Mouse (Mus musculus) cerebellum, postnatal 4 days (tissue): ENCODE results near the gene Tshz2.
A peak's percentile ranks its signal among the peaks of the same experiment; 100 is the strongest.

ENCODE experiments used
- DNase-seq, 2 experiments: peaks; one replicate each; pipeline ENCODE4 v3.0.0; 2022; ENCODE audit warnings: low spot score in 2 of 2, mixed read lengths in 1 of 2

Tshz2 gene

DNA sequence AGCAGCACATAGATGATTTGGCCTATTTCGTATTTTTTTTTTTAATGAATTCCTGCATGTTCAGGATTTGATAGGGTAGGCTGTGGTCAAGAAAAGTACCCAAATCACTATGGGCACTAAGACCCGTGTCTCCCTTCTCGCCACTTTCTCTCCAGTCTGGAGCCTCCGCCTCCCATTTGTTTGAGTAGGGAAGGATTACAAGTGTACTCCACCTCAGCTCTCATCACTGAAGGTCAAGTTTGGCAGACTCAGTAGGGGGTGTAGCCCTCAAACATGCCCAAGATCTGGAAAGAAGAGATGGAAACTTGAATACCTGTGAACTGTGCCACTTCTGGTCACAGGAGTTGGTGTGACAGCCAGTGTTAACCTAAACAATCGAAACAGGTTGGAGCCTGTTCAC is 66.3 kb downstream of the Tshz2 start:
- no peak for DNase-seq

DNA sequence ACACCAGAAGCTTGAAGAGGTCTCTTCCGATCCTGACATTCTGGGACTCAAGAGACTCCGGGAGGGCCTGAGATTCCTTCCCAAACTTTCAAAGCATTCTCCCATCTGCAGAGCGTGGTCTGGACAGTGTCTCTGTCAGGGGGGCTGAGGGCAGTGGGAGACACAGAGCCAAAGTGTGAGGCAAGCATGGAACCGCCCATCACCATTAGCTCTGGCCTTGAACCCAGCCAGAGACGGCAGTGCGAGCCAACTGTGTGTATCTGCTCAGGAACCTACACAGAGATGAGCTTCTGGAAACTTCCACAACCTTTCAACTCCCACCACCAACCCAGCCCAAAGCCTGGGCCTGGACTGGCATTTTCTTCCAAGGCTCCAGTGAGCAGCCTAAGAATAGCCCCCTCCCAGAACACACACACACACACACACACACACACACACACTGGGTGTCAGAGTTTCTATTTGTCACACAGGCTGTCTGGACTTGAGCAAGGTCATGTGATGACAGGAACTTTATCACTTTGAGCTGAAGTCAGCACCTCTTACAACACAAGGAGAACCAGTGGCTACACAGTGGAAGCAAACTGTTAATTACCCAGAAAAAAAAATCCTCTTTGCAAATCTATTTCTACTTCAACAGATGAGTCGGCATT is 67.2 kb downstream of the Tshz2 start:
- DNase-seq, result no peak

GRCm38 (mm10) chr2:169702725-169703486 is 70.1 kb downstream of the Tshz2 start:
- DNase-seq, result no peak

DNA sequence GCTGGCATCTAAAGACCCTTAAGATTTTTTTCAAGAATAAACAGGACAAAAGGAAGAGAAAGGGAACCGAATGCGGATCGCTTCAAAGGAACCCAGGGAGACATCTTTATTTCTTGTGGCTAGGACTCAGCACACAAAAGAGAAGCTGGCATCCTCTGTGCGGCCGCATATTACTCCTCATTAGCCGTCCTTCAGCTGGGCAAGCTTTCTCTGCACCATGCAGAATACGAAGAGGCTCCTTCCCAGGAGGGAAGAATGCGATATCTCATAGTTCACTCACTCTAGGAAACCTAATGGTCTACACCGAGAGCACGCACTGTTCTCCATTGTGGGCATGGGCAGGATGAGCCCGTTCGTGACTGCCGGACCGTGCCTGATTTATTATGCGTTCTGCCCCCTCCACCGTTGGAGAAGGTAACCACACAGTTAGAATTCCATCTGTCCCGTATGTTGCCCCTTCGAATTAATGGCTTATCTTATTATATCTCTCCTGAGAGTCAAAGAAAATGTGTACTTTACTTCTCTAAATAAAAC is 89.0 kb downstream of the Tshz2 start:
- no peak for DNase-seq

DNA sequence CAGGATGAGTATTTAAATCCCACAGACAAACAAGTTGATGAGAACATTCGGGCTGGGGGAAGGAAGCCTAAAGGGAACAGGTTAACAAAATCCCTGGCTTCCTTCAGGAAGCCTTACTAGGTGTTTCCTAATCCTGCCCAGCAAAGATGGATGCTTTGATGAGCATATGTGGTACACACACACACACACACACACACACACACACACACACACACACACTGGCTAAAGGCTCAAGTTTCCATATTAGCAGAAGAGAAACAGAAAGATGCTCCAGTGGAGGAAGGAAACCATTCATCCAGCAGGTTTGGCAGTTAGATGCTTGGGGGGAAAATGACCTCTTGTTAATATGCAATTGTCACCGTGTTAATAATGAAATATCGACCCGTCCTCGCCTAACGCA is 89.5 kb downstream of the Tshz2 start:
- no peak for DNase-seq

- no peak for DNase-seq
Observed at GRCm38 (mm10) chr2:169723645-169724462, 91.0 kb downstream of the Tshz2 start.

GRCm38 (mm10) chr2:169728651-169729280 is 96.0 kb downstream of the Tshz2 start:
- DNase-seq, result no peak

- no peak for DNase-seq
Observed at GRCm38 (mm10) chr2:169730551-169730996, 97.8 kb downstream of the Tshz2 start.

- no peak for DNase-seq
Observed at GRCm38 (mm10) chr2:169734053-169734452, 101.2 kb downstream of the Tshz2 start.

- DNase-seq, result no peak
Observed at GRCm38 (mm10) chr2:169735475-169736406, 102.9 kb downstream of the Tshz2 start.

DNA sequence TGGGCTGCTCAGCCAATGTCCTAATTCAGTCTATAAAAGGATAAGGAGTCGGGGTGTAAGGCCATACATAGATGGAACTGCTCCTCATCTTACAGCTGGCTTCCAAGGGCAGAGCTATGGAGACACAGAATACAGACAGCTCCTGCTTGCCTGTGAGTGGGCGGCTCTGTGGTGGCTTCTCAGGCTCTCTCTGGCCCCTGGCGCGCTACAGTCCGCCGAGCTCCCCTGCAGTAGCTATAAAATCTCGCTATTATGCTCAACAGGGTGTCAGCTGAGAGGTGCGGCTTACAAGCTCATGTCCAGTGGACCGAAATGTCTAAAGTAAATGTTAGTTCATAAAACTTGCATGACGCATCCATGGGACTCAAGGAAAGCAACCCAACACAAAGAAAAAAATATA is 108.2 kb downstream of the Tshz2 start:
- no peak for DNase-seq

GRCm38 (mm10) chr2:169742791-169743190 is 110.0 kb downstream of the Tshz2 start:
- DNase-seq, result no peak

- peak in 1 of 2 experiments; percentile 19 for DNase-seq
Observed at GRCm38 (mm10) chr2:169743294-169743693, 110.5 kb downstream of the Tshz2 start.

- no peak for DNase-seq
Observed at GRCm38 (mm10) chr2:169743910-169744309, 111.1 kb downstream of the Tshz2 start.

DNA sequence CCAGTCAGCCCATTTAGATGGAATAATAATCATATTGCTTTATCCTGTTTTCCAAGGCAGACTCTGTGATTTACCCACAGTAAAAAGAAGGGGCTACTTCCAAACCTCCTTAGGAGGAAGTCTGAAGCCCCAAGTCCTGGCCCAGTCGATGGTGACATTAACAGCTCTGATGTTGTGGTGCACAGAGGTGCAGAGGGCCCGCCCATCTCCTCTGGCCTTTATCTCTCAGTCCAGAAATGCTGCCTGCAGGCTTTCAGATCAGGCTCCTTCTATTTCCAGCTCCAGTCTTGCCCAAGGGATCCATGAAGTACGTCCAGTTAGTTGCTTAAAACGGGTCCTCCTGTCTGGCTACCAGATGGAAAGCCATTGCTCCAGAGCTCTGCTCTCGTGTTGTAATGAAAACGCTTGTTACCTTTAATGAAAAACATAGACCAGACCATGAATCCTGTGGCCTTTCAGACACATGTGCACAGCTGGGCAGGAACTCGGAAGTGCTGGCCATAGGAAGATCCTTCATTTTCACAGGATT is 114.4 kb downstream of the Tshz2 start:
- no peak for DNase-seq

DNA sequence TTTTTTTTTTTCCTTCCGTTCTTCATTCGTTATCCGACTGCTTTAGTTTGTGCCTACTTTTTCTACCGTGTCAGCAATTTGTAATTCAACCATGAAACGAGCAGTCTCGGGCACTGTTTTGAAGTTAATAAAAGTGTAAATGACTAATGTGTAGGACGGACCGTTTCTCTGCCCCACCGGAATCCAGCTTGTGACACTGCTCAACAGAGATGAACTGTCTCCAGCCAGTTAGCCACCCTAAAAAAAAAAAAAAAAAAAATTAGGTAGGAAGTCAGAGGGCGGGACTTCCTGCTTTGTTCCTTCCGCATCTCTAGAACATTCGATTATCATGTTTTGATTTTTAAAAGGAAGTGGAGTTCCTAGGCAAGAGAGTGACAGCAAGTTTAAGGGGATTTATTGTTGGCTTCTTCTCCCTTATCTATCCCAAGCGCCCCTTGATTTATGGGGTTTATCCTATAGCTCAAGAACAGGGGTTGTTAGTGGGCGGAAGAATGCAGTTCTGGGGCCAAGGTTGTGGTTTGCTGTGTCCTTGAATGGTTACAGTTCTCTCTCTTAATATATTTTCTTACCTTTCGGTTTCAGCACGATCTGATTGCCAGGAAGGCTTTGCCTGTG is 116.6 kb downstream of the Tshz2 start:
- DNase-seq, result no peak

DNA sequence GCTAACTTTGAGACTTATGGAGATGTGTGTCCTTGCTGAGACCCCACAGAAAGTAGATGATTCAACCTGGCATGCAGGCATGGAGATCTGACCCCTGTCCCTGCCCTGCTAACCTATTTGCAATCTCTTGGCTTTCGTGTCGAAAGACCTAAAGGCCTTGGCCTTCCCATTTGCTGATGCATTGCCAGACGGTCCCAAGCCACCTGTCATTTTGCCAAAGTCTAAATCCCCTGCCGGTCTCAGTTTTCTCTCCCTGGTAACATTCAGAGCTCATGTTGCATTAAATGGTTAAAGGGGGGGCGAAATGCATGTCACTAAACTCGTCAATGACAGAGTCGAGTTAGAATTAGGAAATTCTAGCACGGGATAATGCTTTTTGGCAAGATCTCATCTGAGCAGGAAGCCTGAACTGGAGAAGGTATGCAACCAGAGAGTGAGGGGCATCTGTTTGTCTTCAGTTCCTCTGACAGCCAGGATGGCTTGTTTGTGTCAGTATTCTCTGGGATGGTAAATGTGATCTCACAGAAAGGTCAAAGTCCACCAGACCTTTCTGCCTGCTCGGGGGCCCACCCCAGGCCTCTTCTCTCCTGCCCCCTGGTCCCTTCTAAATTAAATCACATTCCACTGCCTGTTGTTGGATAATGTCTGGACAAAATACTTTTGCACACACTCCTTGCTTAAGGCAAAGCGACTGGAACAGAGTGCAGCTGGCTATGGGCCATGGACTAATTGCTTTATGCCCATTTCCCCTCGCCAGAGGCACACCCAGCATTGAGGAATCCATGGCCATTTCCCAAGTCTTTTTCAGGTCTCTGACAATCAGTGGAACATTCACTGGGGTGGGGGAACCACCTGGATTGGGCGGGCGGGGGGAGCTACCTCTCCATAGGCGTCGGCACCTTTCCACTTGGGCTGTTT is 118.0 kb downstream of the Tshz2 start:
- DNase-seq, result peak in 1 of 2 experiments; percentile 15

GRCm38 (mm10) chr2:169752126-169752525 is 119.3 kb downstream of the Tshz2 start:
- DNase-seq, result no peak

- no peak for DNase-seq
Observed at GRCm38 (mm10) chr2:169753432-169753831, 120.6 kb downstream of the Tshz2 start.
